Mouse (Mus musculus): ENCODE results near the gene Ngly1. TPM values are rescaled to one million over a fixed set of nuclear protein-coding genes. Genes with fewer than 3 reads are reported as not detected.
A peak's percentile ranks its signal among the peaks of the same experiment; 100 is the strongest.

Gene Ngly1
- polyA plus RNA-seq, 1 experiment from 2014 or later: 28.8 TPM

- Histone ChIP-seq H3K4me1 (ENCODE audit: control insufficient read depth, insufficient read depth, low read length) (no peaks in the 10 kb centered on the region), H3K9me3 (ENCODE audit: control insufficient read depth, low read length) (peaks cover 4% of the 10 kb centered on the region; the same call in 1 of the 2 replicates), H3K36me3 (ENCODE audit: control insufficient read depth, insufficient read depth, low read length) (no peaks in the 10 kb centered on the region), H3K4me3 (replicated peaks; ENCODE audit: low read depth, low read length) (no peak overlapping the region), H3K27me3 (ENCODE audit: control insufficient read depth, insufficient read depth, low read length) (no peaks in the 10 kb centered on the region), H3K4me2 (ENCODE audit: low read length) (no peak overlapping the region), H3K27ac (replicated peaks; ENCODE audit: low read depth, low read length) (peak overlapping the region; percentile 38), H3K9ac (replicated peaks; ENCODE audit: low read length) (no peak overlapping the region)
- peak; percentile 4 for DNase-seq
- no peak for ATAC-seq (ENCODE audit: low FRiP score, low TSS enrichment)
- 36% methylated on average over 1 of the region's 1 CpGs for WGBS
Observed at GRCm38 (mm10) chr14:16233515-16233914, 15.6 kb upstream of the Ngly1 start.

GRCm38 (mm10) chr14:16236466-16236865 lies 12.6 kb upstream of the Ngly1 start:
- DNase-seq: no peak
- WGBS: 75% methylated on average over 3 of the region's 3 CpGs
- no peak for ATAC-seq (ENCODE audit: low FRiP score, low TSS enrichment)
- Histone ChIP-seq H3K9ac (replicated peaks; ENCODE audit: low read length) (no peak overlapping the region), H3K36me3 (ENCODE audit: control insufficient read depth, insufficient read depth, low read length) (no peaks in the 10 kb centered on the region; the same call in 1 of the 2 replicates), H3K27ac (replicated peaks; ENCODE audit: low read depth, low read length) (no peak overlapping the region), H3K9me3 (ENCODE audit: control insufficient read depth, low read length) (peaks cover 4% of the 10 kb centered on the region; the same call in 1 of the 2 replicates), H3K4me2 (ENCODE audit: low read length) (no peak overlapping the region), H3K27me3 (ENCODE audit: control insufficient read depth, insufficient read depth, low read length) (no peaks in the 10 kb centered on the region), H3K4me1 (ENCODE audit: control insufficient read depth, insufficient read depth, low read length) (no peaks in the 10 kb centered on the region), H3K4me3 (replicated peaks; ENCODE audit: low read depth, low read length) (no peak overlapping the region)

- peak overlapping the region; percentile 75 for H3K4me2 ChIP-seq (ENCODE audit: low read length)
- H3K4me1 ChIP-seq (ENCODE audit: control insufficient read depth, insufficient read depth, low read length): peaks cover 11% of the 10 kb centered on the region
- ATAC-seq (ENCODE audit: low FRiP score, low TSS enrichment) (no peak), DNase-seq (no peak)
- peak overlapping the region; percentile 75 for H3K9ac ChIP-seq (replicated peaks; ENCODE audit: low read length)
- H3K9me3 ChIP-seq (ENCODE audit: control insufficient read depth, low read length): peaks cover 4% of the 10 kb centered on the region; the same call in 1 of the 2 replicates
- 96% methylated on average over 10 of the region's 10 CpGs for WGBS
- H3K27me3 ChIP-seq (ENCODE audit: control insufficient read depth, insufficient read depth, low read length): no peaks in the 10 kb centered on the region
- H3K4me3 ChIP-seq (replicated peaks; ENCODE audit: low read depth, low read length): peak overlapping the region; percentile 54; the same call in 1 of the 2 replicates
- peak overlapping the region; percentile 80; the same call in 1 of the 2 replicates for H3K27ac ChIP-seq (replicated peaks; ENCODE audit: low read depth, low read length)
- H3K36me3 ChIP-seq (ENCODE audit: control insufficient read depth, insufficient read depth, low read length): no peaks in the 10 kb centered on the region; the same call in 1 of the 2 replicates
Observed at GRCm38 (mm10) chr14:16242193-16242815, 6.8 kb upstream of the Ngly1 start.

- no peaks in the 10 kb centered on the region for H3K9me3 ChIP-seq (ENCODE audit: control insufficient read depth, low read length)
- H3K36me3 ChIP-seq (ENCODE audit: control insufficient read depth, insufficient read depth, low read length): no peaks in the 10 kb centered on the region; the same call in 1 of the 2 replicates
- H3K27ac ChIP-seq (replicated peaks; ENCODE audit: low read depth, low read length): peak overlapping the region; percentile 80
- ATAC-seq (ENCODE audit: low FRiP score, low TSS enrichment): peak; percentile 91
- peak overlapping the region; percentile 75 for H3K9ac ChIP-seq (replicated peaks; ENCODE audit: low read length)
- H3K27me3 ChIP-seq (ENCODE audit: control insufficient read depth, insufficient read depth, low read length): no peaks in the 10 kb centered on the region
- WGBS: 4% methylated on average over 34 of the region's 34 CpGs
- H3K4me1 ChIP-seq (ENCODE audit: control insufficient read depth, insufficient read depth, low read length): peaks cover 11% of the 10 kb centered on the region
- H3K4me3 ChIP-seq (replicated peaks; ENCODE audit: low read depth, low read length): peak overlapping the region; percentile 54
- H3K4me2 ChIP-seq (ENCODE audit: low read length): peak overlapping the region; percentile 75
- peak; percentile 89 for DNase-seq
Observed at GRCm38 (mm10) chr14:16242947-16243602, 6.0 kb upstream of the Ngly1 start.

GRCm38 (mm10) chr14:16243603-16244209 lies 5.4 kb upstream of the Ngly1 start:
- peak overlapping the region; percentile 54 for H3K4me3 ChIP-seq (replicated peaks; ENCODE audit: low read depth, low read length)
- H3K36me3 ChIP-seq (ENCODE audit: control insufficient read depth, insufficient read depth, low read length): no peaks in the 10 kb centered on the region; the same call in 1 of the 2 replicates
- DNase-seq (no peak), ATAC-seq (ENCODE audit: low FRiP score, low TSS enrichment) (no peak)
- 20% methylated on average over 10 of the region's 10 CpGs for WGBS
- no peaks in the 10 kb centered on the region for H3K27me3 ChIP-seq (ENCODE audit: control insufficient read depth, insufficient read depth, low read length)
- H3K27ac ChIP-seq (replicated peaks; ENCODE audit: low read depth, low read length): peak overlapping the region; percentile 80; the same call in 1 of the 2 replicates
- H3K4me2 ChIP-seq (ENCODE audit: low read length): peak overlapping the region; percentile 75
- peaks cover 11% of the 10 kb centered on the region for H3K4me1 ChIP-seq (ENCODE audit: control insufficient read depth, insufficient read depth, low read length)
- no peaks in the 10 kb centered on the region for H3K9me3 ChIP-seq (ENCODE audit: control insufficient read depth, low read length)
- H3K9ac ChIP-seq (replicated peaks; ENCODE audit: low read length): peak overlapping the region; percentile 75

GRCm38 (mm10) chr14:16244370-16244769 lies 4.7 kb upstream of the Ngly1 start:
- Histone ChIP-seq H3K27me3 (ENCODE audit: control insufficient read depth, insufficient read depth, low read length) (no peaks in the 10 kb centered on the region), H3K9me3 (ENCODE audit: control insufficient read depth, low read length) (no peaks in the 10 kb centered on the region), H3K4me3 (replicated peaks; ENCODE audit: low read depth, low read length) (no peak overlapping the region), H3K4me2 (ENCODE audit: low read length) (no peak overlapping the region), H3K36me3 (ENCODE audit: control insufficient read depth, insufficient read depth, low read length) (no peaks in the 10 kb centered on the region; the same call in 1 of the 2 replicates), H3K27ac (replicated peaks; ENCODE audit: low read depth, low read length) (no peak overlapping the region), H3K9ac (replicated peaks; ENCODE audit: low read length) (no peak overlapping the region), H3K4me1 (ENCODE audit: control insufficient read depth, insufficient read depth, low read length) (peaks cover 11% of the 10 kb centered on the region)
- ATAC-seq (ENCODE audit: low FRiP score, low TSS enrichment): no peak
- WGBS: 71% methylated on average over 2 of the region's 2 CpGs
- no peak for DNase-seq

GRCm38 (mm10) chr14:16245127-16245526 lies 4.0 kb upstream of the Ngly1 start:
- no peak for DNase-seq
- no peak overlapping the region for H3K4me3 ChIP-seq (replicated peaks; ENCODE audit: low read depth, low read length)

GRCm38 (mm10) chr14:16246340-16246912 lies 2.7 kb upstream of the Ngly1 start:
- no peaks in the 10 kb centered on the region for H3K9me3 ChIP-seq (ENCODE audit: control insufficient read depth, low read length)
- ATAC-seq (ENCODE audit: low FRiP score, low TSS enrichment) (no peak), DNase-seq (no peak)
- no peak overlapping the region for H3K9ac ChIP-seq (replicated peaks; ENCODE audit: low read length)
- H3K4me2 ChIP-seq (ENCODE audit: low read length): no peak overlapping the region
- H3K4me1 ChIP-seq (ENCODE audit: control insufficient read depth, insufficient read depth, low read length): peaks cover 20% of the 10 kb centered on the region
- WGBS: 78% methylated on average over 2 of the region's 2 CpGs
- no peaks in the 10 kb centered on the region for H3K27me3 ChIP-seq (ENCODE audit: control insufficient read depth, insufficient read depth, low read length)
- no peak overlapping the region for H3K27ac ChIP-seq (replicated peaks; ENCODE audit: low read depth, low read length)
- no peaks in the 10 kb centered on the region for H3K36me3 ChIP-seq (ENCODE audit: control insufficient read depth, insufficient read depth, low read length)
- no peak overlapping the region for H3K4me3 ChIP-seq (replicated peaks; ENCODE audit: low read depth, low read length)

More at GRCm38 (mm10) chr14:16245127-16245526, 4.0 kb upstream of the Ngly1 start:
- no peaks in the 10 kb centered on the region for H3K9me3 ChIP-seq (ENCODE audit: control insufficient read depth, low read length)
- no peak overlapping the region for H3K27ac ChIP-seq (replicated peaks; ENCODE audit: low read depth, low read length)
- H3K4me2 ChIP-seq (ENCODE audit: low read length): no peak overlapping the region
- ATAC-seq (ENCODE audit: low FRiP score, low TSS enrichment): no peak
- H3K36me3 ChIP-seq (ENCODE audit: control insufficient read depth, insufficient read depth, low read length): no peaks in the 10 kb centered on the region; the same call in 1 of the 2 replicates
- H3K27me3 ChIP-seq (ENCODE audit: control insufficient read depth, insufficient read depth, low read length): no peaks in the 10 kb centered on the region
- 73% methylated on average over 1 of the region's 1 CpGs for WGBS
- H3K4me1 ChIP-seq (ENCODE audit: control insufficient read depth, insufficient read depth, low read length): peaks cover 16% of the 10 kb centered on the region
- H3K9ac ChIP-seq (replicated peaks; ENCODE audit: low read length): no peak overlapping the region
